Mouse (Mus musculus): ENCODE results near the gene Cyp2j9. TPM values are rescaled to one million over a fixed set of nuclear protein-coding genes. Genes with fewer than 3 reads are reported as not detected.
"Not testable (repeated sequence)": the region's sequence is repeated elsewhere in the genome, so short reads cannot be mapped to it uniquely, and the experiment has no call there.

The Cyp2j9 gene
- polyA plus RNA-seq (2016; fragmentation: Nextera tagmentation; extraction: Ambion mirVana), result 1.9 TPM in 2 replicates

DNA sequence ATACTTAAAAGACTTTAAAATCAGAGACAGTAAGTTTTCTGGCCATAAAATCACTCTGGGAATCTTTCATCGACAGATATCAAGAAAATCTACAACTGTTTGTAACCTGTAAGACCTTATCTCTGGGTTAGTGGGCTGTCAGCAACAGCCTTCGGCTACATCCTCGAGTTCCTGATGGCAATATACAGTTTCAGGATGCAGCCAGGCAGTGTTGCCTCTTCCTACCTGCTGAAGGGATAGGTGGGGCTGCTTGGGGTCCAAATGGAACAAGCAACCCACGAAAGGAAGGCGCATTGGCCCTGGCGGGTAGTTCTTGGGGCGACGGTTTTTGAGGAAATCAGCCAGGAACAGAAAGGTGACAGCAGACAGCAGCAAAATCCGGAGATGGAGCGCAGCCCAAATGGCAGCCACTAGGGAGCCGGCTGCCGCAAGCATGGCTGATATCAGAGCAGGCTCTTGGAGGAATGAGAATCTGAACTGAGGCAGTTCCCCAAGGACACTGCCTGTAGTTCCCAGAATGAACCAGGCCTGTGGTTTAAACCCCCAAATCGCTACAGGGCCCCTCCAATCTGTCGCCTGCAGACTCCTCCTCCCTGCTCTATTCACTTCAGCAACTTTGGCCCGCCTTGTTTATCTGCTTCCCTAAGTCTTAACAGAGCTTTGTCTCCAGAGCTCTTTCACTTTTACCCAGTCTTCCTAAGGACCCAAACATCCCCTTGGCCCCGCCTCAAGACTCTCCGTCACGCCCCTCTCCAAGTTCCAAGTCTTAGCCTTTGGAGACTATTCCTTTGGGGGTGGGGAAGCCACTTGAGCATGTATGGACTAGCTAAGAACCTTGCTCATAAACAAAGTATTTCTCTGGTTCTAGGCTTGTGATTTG, at the start of gene Cyp2j9:
TSS of gene Cyp2j9 (minus strand) at position 668 of the 880 bp plus-strand sequence.
- Histone ChIP-seq H3K9ac (peak within 1 kb of the TSS; percentile 39; the same call in 1 of the 2 replicates), H3K27me3 (no peaks in the 10 kb centered on the region), H3K4me2 (replicated peaks) (peak within 1 kb of the TSS; percentile 50), H3K4me3 (peak within 1 kb of the TSS; percentile 27), H3K36me3 (no peaks in the 10 kb centered on the region), H3K27ac (no peak within 1 kb of the TSS; the same call in 1 of the 2 replicates), H3K4me1 (peaks cover 7% of the 10 kb centered on the region), H3K9me3 (replicated peaks) (no peaks in the 10 kb centered on the region)
- ATAC-seq (ENCODE audit: low FRiP score), result peak; percentile 86
- 12% methylated on average over 18 of the region's 18 CpGs for WGBS

DNA sequence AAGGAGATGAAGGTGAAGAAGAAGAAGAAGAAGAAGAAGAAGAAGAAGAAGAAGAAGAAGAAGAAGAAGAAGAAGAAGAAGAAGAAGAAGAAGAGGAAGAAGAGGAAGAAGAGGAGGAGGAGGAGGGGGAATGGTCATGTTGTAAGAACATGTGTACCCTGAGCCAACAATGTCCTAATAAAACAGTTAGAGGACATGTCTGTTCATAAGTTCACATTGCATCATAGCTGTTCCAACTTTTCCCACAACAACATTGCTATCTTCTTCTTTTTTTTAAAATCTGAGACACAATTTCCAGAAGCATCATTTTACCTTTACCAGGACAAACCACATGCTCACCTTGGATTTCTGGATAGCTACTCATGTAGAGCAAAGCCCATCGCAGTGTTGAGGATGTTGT, 44.1 kb upstream of the Cyp2j9 start:
- no peak overlapping the region for H3K27ac ChIP-seq
- WGBS, result 88% methylated on average over 1 of the region's 1 CpGs
- no peak overlapping the region for H3K9ac ChIP-seq

DNA sequence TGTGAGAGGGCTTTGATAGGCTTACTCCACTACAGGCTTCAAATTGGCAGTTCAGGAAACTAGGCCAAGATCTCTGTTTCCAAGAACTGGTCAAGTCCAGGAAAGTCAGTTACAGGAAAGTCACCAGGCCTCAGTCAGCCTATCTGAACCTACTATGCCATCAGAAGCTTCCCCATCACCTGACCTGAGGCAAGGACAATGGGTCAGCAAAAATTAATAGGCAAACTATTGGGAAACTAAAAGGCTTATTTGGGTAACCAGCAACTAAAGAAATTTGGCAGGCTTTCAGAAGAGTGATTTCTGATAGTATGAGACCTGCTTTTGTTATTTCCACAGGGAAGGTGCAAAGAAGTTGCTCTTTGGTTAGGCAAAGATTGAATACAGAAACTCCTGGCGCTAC, 31.1 kb upstream of the Cyp2j9 start:
- H3K27ac ChIP-seq, result no peak overlapping the region
- no peak overlapping the region for H3K4me2 ChIP-seq (replicated peaks)
- no peak overlapping the region for H3K9ac ChIP-seq
- WGBS, result 86% methylated on average over 1 of the region's 1 CpGs
- H3K36me3 ChIP-seq, result no peaks in the 10 kb centered on the region
- H3K27me3 ChIP-seq, result no peaks in the 10 kb centered on the region
- H3K4me3 ChIP-seq, result no peak overlapping the region
- 0 out of 2 replicates have a peak, but pooled peaks cover 2% of the 10 kb centered on the region for H3K9me3 ChIP-seq (replicated peaks)
- no peak for ATAC-seq (ENCODE audit: low FRiP score)
- no peaks in the 10 kb centered on the region for H3K4me1 ChIP-seq

More for the DNA sequence above, 44.1 kb upstream of the Cyp2j9 start:
- no peaks in the 10 kb centered on the region for H3K4me1 ChIP-seq
- no peak overlapping the region for H3K4me2 ChIP-seq (replicated peaks)
- H3K4me3 ChIP-seq, result no peak overlapping the region
- no peak for ATAC-seq (ENCODE audit: low FRiP score)
- H3K27me3 ChIP-seq, result no peaks in the 10 kb centered on the region
- H3K9me3 ChIP-seq (replicated peaks), result no peaks in the 10 kb centered on the region
- no peaks in the 10 kb centered on the region for H3K36me3 ChIP-seq

DNA sequence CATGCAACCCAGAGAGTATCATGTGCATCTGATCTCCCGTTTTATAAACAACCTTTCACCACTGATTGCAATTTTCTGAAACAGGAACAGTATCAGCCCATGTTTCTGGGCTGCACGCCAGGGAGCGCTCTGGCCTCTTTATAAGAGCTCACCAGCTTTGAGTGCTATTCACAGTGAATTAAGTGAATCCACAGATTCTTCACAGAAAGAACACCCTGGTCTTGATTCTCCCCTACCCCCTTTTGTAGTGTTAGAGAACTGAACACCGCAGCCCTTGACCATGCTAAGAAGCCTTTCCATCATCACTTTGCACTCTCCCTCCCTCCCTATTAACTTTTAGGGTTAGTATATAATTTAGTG, 393 bp upstream of the Cyp2j9 start:
- Histone ChIP-seq H3K4me2 (replicated peaks) (peak overlapping the region; percentile 50), H3K9me3 (replicated peaks) (no peaks in the 10 kb centered on the region), H3K27me3 (no peaks in the 10 kb centered on the region), H3K27ac (no peak overlapping the region), H3K9ac (no peak overlapping the region), H3K36me3 (no peaks in the 10 kb centered on the region), H3K4me1 (peaks cover 7% of the 10 kb centered on the region), H3K4me3 (peak overlapping the region; percentile 27; the same call in 1 of the 2 replicates)
- peak; percentile 83 for ATAC-seq (ENCODE audit: low FRiP score)
- WGBS, result 30% methylated on average over 4 of the region's 4 CpGs

DNA sequence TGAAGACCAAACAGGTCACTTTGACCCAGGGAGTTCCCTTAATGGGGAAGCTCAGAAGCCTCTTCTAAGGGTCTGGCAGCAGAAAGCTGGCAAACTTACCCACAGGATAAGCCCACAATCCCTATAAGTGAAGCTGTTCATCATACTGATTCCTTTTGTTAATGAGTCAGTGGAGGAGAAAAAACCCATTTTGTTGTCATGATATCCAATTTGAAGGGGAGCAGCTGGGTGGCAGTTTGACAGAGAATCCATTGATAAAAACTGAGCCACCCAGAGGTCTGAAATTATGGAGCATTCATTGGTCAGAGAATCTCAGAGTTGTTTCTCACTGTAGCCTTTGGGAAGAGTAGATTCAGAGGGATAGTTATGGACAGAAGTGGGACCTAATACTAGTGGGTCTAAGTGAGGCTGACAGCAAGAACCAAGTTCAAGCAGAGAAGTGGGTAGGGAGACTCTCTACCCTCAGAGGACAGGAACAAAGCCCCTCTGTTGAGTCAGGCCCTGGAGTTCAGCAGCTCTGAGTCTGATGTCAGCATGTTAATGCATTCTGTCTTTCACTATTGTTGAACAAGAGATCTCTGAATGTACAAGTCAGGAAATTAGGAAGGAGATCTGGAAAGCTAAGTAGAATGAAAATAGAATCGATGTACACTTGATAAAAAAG, 9.8 kb downstream of the Cyp2j9 start:
- ATAC-seq (ENCODE audit: low FRiP score), result no peak

DNA sequence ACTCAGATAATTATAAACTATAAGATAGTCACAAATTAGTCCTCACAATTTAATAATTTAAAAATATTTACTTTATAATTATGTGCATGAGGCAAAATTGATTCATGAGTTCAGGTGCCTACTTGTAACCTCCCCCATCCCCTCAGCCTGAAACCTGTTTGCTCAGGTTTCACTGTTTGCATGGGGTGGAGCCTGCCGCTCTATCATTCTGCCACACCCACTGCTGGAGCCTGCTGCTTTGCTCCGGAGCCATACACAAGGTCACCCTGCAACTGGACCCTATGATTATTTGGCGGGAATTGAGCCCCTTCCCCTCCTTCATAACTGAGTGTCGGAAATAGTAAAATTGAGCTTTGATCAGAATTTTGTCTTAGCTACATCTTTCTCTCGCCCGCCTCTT, 11.0 kb downstream of the Cyp2j9 start:
- H3K9me3 ChIP-seq (replicated peaks); H3K4me3 ChIP-seq; H3K4me1 ChIP-seq; H3K36me3 ChIP-seq; ATAC-seq (ENCODE audit: low FRiP score); H3K27ac ChIP-seq; H3K27me3 ChIP-seq; H3K4me2 ChIP-seq (replicated peaks); H3K9ac ChIP-seq: not testable (repeated sequence)
- 64% methylated on average over 6 of the region's 6 CpGs for WGBS

More for the DNA sequence above, 9.8 kb downstream of the Cyp2j9 start:
- Histone ChIP-seq H3K9ac (no peak overlapping the region), H3K27me3 (no peaks in the 10 kb centered on the region), H3K4me3 (no peak overlapping the region), H3K36me3 (no peaks in the 10 kb centered on the region), H3K9me3 (replicated peaks) (no peaks in the 10 kb centered on the region), H3K27ac (no peak overlapping the region), H3K4me1 (no peaks in the 10 kb centered on the region), H3K4me2 (replicated peaks) (no peak overlapping the region)
- WGBS, result 74% methylated on average over 1 of the region's 1 CpGs

DNA sequence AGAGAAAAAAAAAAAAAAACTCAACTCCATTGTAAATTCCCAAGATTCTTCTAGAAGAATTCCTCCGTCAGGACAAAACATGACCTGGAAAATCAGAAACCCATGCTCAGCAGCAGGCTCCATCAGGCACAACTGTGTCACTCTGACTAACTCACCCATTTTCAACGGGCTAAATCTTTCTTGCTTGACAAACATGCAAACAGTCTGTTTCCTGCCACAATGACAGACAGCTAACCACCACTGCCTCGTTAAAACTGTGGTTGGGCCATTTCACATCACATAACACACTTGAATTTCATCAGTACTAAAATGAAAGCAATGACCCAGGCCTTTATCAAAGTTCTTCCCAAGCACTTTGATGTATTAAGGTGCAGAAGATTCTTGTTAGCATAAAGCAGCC, 21.9 kb downstream of the Cyp2j9 start:
- no peaks in the 10 kb centered on the region for H3K27me3 ChIP-seq
- no peak overlapping the region for H3K4me2 ChIP-seq (replicated peaks)
- no peak overlapping the region for H3K27ac ChIP-seq
- no peak overlapping the region for H3K9ac ChIP-seq
- no peak overlapping the region for H3K4me3 ChIP-seq
- no peak for ATAC-seq (ENCODE audit: low FRiP score)
- no peaks in the 10 kb centered on the region for H3K36me3 ChIP-seq
- 68% methylated on average over 3 of the region's 3 CpGs for WGBS
- H3K9me3 ChIP-seq (replicated peaks), result no peaks in the 10 kb centered on the region
- no peaks in the 10 kb centered on the region for H3K4me1 ChIP-seq

DNA sequence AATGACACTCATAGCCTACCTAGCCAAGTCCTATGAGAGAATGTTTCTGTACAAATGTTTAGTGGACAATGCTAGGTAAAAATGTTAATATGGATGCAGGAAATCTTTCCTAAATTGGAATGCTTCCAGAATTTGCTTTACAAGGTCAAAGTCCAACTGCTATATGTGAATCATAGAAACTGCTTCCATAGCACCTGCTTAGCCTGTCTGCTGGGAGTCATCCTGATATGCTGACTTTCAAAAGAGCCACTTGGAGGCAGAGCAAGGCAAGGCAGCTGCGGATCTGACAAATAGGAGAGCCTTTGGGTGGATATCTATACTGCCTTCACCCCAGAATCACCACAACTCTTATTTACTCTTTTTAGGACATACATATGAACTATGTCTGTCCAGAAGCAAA, 23.4 kb downstream of the Cyp2j9 start:
- ATAC-seq (ENCODE audit: low FRiP score), result no peak
- Histone ChIP-seq H3K4me1 (no peaks in the 10 kb centered on the region), H3K4me3 (no peak overlapping the region), H3K9me3 (replicated peaks) (no peaks in the 10 kb centered on the region), H3K4me2 (replicated peaks) (no peak overlapping the region), H3K27ac (no peak overlapping the region), H3K36me3 (no peaks in the 10 kb centered on the region), H3K27me3 (no peaks in the 10 kb centered on the region), H3K9ac (no peak overlapping the region)
- WGBS, result 80% methylated on average over 1 of the region's 1 CpGs

DNA sequence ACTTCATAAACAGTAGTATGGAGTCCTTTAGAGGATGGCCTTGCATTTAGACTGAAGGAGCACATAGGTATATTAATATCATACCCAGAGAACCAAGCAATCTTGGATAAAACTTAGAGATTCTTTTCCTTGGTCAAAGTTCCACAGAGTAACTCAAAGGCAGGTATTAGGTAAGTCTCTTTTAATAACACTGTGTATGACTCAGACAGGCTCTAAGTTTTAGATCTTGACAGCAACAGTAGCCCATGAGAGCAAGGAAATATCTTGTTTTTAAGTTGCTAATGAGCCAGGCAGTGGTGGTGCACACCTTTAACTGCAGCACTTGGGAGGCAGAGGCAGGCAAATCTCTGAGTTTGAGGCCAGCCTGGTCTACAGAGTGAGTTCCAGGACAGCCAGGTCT, 25.6 kb downstream of the Cyp2j9 start:
- Histone ChIP-seq H3K36me3 (no peaks in the 10 kb centered on the region), H3K4me3 (no peak overlapping the region), H3K9ac (no peak overlapping the region), H3K27me3 (no peaks in the 10 kb centered on the region), H3K4me2 (replicated peaks) (no peak overlapping the region), H3K27ac (no peak overlapping the region), H3K9me3 (replicated peaks) (no peaks in the 10 kb centered on the region), H3K4me1 (no peaks in the 10 kb centered on the region)
- ATAC-seq (ENCODE audit: low FRiP score), result no peak

DNA sequence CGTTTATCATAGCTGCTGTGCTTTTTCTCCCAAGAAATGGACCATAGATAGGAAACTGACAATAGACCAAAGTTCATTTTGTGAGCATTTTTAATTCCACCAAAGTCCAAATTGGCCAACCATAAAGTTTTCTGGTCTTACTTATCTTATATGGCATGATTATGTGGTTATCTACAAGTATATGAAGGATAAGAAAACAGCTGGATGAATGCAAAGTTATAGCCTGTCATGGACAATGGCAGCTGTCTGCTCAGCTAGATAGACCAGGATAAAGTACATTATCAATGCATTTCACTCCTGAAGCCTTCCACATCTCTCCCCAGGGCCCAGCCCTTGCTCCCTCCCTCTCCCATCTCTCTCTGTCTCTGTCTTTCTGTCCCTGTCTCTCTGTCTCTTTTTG, 30.9 kb downstream of the Cyp2j9 start:
- no peak overlapping the region for H3K27ac ChIP-seq
- H3K4me3 ChIP-seq, result no peak overlapping the region
- H3K36me3 ChIP-seq, result no peaks in the 10 kb centered on the region
- no peak overlapping the region for H3K9ac ChIP-seq
- no peaks in the 10 kb centered on the region for H3K4me1 ChIP-seq
- 90% methylated on average over 1 of the region's 1 CpGs for WGBS
- ATAC-seq (ENCODE audit: low FRiP score), result no peak
- no peak overlapping the region for H3K4me2 ChIP-seq (replicated peaks)
- no peaks in the 10 kb centered on the region for H3K27me3 ChIP-seq
- H3K9me3 ChIP-seq (replicated peaks), result no peaks in the 10 kb centered on the region

DNA sequence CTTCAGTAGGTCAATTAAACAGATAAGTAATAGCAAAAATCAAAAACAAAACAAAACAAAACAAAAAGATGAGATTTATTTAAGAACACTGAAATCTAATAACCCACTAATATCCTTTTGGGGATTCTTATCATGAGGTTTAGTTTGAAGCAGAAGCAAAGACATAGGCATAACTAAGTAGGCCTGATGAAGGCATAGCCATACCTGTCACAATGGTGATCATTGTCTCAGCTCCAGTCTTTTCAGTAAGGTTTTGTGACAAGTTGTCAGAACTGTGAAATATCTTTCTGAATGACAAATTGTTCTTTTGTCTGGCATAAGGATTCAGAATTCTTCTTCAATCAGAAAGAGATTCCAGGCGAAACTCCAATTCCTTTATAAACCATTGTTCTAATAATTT, 31.6 kb downstream of the Cyp2j9 start:
- no peaks in the 10 kb centered on the region for H3K36me3 ChIP-seq
- H3K27ac ChIP-seq, result no peak overlapping the region
- no peak overlapping the region for H3K9ac ChIP-seq
- no peaks in the 10 kb centered on the region for H3K9me3 ChIP-seq (replicated peaks)
- no peak for ATAC-seq (ENCODE audit: low FRiP score)
- WGBS, result 66% methylated on average over 1 of the region's 1 CpGs
- H3K4me1 ChIP-seq, result no peaks in the 10 kb centered on the region
- no peak overlapping the region for H3K4me2 ChIP-seq (replicated peaks)
- no peak overlapping the region for H3K4me3 ChIP-seq
- H3K27me3 ChIP-seq, result no peaks in the 10 kb centered on the region

DNA sequence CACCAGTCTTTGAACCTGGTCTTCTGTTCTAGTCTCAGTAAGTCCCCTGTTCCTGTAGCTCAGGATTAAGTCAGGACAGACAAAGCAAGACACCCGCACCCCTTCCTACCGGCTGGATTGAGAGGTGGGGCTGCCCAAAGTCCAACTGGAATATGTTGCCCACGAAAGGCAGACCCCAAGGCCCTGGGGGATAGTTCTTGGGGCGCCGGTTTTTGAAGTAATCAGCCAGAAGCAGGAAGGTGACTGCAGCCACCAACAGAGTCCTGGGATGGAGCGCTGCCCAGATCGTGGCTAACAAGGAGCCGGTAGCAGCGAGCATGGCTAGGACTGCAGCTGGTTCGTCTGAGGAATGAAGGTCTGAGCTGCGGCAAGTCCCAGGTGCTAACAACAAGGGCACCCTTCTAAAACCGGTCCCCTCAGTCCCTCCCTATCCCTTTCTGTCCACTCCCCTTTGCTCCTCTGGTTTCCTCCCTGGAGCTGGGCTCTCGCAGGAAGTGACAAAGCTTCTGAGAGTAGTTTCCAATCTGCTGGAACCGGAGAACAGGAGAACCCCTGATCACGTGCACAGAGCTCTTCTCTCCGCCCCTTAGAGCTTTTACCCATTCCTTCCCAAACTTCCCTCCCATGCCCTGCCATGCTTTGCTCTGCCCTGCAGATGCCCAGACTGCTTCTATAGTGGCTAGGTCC, 38.1 kb downstream of the Cyp2j9 start, which contains the start of gene Cyp2j6:
TSS of gene Cyp2j6 (minus strand) at position 529 of the 687 bp plus-strand sequence.
- Histone ChIP-seq H3K4me1 (peaks cover 3% of the 10 kb centered on the region; the same call in 1 of the 2 replicates), H3K4me2 (replicated peaks) (peak within 1 kb of the TSS; percentile 54), H3K36me3 (no peaks in the 10 kb centered on the region), H3K4me3 (peak within 1 kb of the TSS; percentile 49), H3K9me3 (replicated peaks) (no peaks in the 10 kb centered on the region), H3K9ac (peak within 1 kb of the TSS; percentile 61), H3K27me3 (no peaks in the 10 kb centered on the region), H3K27ac (no peak within 1 kb of the TSS)
- peak; percentile 90 for ATAC-seq (ENCODE audit: low FRiP score)
- WGBS, result 6% methylated on average over 16 of the region's 16 CpGs

Data from hindbrain, embryonic 12.5 days (tissue).